Mouse (Mus musculus): Measurements from ENCODE around the gene Prr36.

DNA sequence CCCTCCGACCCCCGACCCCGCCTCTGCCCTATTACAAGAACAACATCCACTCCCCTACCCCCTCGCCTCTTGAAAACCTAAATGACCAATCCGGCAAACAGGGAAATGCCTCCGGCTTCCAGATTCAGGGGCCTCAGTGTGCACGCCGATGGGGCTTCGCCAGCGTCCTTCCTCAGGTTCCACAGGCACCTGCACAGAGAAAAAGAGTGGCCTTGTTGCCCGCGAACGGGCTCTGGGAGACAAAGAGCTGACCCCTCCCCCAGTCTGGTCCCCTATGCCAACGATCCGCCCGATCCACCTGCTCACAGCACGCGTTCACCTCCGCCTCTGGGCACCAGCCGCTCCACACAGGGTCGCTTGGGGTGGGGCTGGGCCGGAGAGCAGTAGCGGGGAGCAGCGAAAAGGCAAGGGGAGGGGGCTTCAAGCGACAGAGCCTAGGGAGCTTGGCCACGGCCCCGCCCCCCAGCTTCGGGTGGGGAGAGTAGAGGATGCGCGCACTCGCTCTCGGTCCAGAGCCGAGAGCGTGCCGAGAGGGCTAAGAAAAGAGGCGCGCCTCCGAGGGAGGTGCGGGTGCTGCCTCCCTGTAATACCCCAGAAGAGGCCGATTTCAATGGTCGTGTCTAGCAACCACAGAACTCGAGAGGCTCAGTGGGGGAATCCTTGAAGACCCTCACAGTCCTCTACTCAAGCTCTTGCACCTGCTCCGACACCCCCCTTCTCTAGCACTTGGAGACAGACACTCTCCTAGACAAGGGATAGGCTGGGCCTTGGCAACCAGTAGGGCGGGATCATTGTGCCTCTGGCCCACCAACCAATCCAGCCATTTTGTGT lies at the start of gene Prr36:
- no peak for TF ChIP-seq CTCF (IDR thresholded peaks at IDR 0.05; ENCODE audit: low read depth, low read length)
- no peak for TF ChIP-seq POLR2A (IDR thresholded peaks at IDR 0.05; ENCODE audit: insufficient read depth, low read length)
